Mouse (Mus musculus) forelimb bud, embryonic 11.5 days (tissue): Measurements from ENCODE around the gene Abcc2.
A peak's percentile ranks its signal among the peaks of the same experiment; 100 is the strongest.

ENCODE experiments used
- DNase-seq: peaks from one replicate; pipeline ENCODE4 v3.0.0-alpha.2; 2012; ENCODE audit warnings: low read depth, low spot score

The Abcc2 gene

GRCm38 (mm10) chr19:43851996-43852630 is 70.1 kb downstream of the Abcc2 start:
- no peak for DNase-seq

DNA sequence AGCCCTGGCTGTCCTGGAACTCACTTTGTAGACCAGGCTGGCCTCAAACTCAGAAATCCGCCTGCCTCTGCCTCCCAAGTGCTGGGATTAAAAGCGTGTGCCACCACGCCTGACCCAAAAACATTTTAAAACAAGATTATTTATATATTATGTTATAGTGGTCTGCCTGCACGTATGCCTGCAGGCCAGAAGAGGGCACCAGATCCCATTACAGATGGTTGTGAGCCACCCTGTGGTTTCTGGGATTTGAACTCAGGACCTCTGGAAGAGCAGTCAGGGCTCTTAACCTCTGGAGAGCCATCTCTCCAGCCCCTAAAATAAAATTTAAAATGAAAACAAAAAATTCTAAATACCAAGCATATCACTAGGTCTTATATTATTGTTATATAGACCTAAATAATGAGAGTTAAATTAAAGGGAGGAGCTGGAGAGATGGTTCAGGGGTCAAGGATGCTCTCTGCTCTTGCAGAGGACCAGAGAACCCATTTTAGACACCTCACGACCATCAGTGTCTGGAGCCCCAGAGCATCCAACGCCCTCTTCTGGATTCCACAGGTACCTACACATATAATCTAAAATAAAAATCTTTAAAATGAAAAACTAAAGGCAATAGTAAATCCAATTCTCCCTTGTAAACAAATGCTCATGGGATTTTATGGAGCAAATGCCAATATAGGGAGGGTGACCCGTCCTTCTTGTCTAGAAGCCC is 71.0 kb downstream of the Abcc2 start:
- DNase-seq: no peak

- no peak for DNase-seq
Measured at GRCm38 (mm10) chr19:43857347-43857746, 75.4 kb downstream of the Abcc2 start.

- no peak for DNase-seq
Measured at GRCm38 (mm10) chr19:43870418-43870817, 88.4 kb downstream of the Abcc2 start.

- no peak for DNase-seq
Measured at GRCm38 (mm10) chr19:43874351-43874750, 92.4 kb downstream of the Abcc2 start.

DNA sequence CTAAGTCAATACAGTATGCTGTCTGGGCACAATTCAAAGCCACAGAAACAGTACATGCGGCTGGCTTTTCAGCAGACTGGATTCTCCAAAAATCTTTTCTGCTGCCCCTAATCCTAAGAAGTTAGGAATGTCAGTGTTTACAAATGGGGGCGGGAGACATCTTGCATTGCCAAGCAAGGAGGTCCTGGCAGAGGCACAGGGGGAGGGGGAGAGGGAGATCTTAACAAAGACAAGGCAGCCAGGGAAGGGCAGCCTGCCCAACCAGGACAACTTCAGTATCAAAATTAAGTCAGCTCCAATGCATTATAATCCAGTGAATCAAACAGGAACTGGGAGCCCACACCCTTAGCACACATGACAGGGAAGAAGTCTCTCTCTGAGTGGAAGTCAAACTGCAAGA is 94.0 kb downstream of the Abcc2 start:
- DNase-seq: no peak

- no peak for DNase-seq
Measured at GRCm38 (mm10) chr19:43877364-43877763, 95.4 kb downstream of the Abcc2 start.

DNA sequence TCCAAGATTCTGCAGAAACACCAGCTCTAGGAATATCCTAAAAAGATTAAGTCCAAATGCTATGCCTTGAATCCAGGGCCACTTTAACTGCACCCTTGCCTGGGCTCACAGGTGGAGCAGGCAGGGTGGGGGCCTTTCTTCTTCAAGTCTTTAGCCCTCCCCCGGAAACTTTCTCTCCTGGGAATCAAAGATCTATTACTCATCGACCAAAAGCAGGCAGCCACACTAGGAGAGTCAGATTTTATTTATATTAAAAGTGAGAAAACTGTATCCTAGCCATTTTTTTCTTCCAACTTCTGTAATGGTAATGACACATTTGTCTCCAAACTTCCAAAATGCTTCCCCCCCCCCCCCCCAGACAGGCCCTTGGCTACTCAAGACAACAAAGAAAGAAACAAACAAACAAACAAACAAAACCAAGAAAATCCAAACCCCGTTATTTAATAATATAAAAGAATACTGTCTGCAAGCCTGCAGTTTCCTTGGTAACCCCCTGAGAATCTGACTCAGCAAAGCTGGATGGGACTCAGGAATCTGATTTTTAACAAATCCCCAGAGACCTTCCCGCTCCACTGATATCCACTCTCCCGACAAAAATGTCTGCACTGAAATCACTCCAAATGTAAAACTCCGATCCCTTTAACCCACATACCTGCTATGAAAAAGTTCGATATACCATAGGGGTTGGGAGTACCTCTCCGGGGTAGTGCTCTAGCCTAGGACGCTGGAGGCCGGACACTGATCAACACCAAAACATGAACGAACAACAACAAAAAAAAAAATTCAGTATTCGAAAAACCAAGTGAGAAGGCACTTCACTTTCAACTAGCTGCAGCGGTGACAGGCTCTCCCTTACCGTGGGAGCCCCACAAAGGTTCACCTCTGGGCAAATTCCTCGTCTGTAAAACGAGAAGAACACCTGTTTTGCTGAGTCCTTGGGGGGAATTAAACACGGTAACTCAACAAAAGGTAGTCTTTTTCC is 96.4 kb downstream of the Abcc2 start:
- DNase-seq: no peak

GRCm38 (mm10) chr19:43879401-43880212 is 97.6 kb downstream of the Abcc2 start:
- peak; percentile 93 for DNase-seq

GRCm38 (mm10) chr19:43880420-43880819 is 98.4 kb downstream of the Abcc2 start:
- no peak for DNase-seq

DNA sequence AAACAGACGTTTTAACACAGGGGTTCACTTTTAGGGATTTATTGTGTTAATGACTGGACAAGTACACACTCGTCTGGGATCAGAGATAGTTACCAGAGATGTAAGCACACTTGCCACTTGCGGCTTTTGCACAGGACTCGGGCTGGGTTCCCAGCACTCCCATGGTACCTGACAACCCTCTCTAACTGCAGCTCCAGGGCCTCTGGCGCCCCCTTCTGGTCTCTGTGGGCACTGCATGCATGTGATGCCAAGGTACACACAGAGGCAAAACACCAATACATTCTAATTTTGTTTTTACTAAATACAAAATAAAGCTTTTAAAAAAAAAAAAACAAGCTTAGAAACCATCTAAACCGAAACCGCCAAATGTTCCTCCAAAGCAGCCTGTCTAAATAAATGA is 99.6 kb downstream of the Abcc2 start:
- DNase-seq: no peak

DNA sequence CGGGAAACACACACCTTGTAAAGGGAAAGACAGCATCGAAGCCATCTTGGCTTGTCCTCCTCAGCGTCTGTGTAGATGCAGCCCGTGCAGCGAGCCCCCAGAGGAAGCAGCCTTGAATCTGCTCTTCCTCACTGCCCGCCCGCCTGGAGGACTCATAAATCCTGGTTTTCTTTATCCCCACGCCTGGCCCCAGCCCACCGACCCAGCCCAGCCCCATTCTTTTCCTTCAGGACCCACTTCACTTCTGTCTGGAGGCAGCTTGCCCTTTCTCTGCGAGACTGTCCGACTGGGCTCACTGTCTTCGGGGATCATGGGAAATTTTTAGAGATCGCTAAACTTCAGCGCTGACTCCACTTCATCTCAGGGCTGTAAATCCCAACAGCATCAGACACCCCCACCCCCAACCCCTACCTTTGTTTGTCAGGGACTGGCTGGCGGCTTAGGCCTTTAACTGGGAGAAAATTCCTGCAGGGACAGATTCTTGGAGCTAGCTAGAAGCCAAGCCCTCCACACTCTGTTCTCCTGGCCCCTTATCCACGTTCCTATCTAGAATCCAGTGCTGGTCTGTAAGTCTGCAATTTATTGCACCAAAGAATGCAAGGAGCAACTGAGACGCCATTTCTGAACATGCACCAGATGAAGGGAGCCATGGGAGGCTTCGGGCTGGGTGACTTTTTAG is 101.0 kb downstream of the Abcc2 start:
- no peak for DNase-seq

DNA sequence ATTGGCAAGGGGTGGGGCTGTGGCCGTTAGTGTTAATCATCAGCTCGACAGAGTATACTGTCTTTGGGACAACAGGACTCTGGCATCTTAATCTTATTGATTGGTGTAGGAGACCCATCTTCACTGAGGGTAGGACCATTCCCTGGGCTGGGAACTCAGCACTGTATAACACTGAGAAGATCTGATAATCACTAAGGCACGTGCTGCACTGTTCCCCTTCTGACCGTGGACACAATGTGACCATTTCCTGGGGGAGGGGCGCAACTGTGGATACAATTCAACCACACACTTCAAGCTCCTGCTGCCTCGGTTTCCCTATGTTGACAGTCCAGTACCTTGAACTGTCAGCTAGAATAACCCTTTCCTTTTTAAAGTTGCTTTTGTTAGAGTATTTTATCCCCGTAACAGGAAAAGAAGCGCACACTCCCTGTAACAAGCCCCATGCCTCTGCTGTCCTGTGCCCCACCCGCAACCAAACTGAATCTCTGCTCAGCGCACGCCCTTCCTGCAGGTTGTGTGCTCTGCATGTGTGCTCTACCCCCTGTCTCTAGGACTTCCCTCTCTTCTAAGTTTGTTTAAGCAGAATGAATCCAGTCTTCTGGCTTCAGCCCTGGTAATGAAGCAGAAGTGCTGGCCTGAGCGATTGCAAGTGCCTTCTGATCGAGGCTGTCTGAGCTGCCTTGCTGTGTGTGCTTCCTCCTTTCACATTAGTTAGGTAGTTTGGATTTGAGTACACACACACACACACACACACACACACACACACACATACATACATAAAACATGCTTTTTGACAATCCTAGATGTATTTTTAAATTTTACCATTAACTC is 102.9 kb downstream of the Abcc2 start:
- no peak for DNase-seq

DNA sequence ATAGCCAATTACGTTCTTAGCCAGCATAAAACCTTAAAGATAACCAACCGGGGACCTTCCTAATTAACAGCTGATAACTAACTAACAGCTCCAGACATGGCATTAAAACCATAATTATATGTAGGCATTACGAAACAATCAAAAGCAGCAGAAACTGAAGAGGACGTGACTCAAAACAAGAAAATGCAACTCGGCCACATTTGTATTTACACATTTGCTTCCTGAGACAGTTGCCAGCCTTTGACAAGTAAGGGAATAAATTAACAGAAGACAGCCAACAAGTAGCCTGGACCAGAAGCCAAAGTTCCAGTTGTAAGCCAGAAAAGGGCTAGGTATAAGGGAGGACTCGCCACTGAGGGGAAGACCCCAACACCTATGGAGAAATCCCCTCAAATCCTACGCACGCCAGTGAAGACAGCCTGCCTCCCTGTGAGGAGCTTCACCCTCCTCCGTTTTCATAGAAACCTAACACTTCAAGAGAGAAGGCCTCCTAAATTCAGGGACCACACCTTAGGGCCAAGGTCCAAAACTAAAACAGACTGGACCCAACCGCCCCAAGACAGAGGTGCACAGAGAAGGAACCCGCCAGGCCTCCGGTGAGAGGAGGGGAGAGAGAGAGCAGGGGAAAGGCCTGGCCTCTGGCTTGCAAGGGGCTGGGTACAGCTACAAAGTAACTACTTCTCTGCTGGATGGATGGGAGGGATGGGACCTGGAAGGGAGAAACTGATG is 104.5 kb downstream of the Abcc2 start:
- DNase-seq: no peak

DNA sequence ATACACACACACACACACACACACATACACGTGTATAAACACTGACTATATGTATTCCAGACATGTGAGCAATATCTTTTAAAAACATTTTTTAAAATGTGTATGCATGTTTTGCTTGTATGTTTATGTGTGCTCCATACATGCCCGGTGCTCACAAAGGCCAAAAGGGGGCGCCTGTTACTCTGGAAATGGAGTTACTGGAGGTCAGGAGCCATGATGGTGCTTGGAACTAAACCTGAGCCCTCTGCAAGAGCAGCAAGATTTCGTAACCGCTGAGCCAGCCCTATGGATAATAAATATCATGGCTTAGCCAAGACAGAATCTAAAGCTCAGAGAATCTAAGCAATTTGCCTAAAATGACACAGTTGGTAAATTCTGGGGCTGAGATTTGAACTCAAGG is 105.2 kb downstream of the Abcc2 start:
- no peak for DNase-seq

DNA sequence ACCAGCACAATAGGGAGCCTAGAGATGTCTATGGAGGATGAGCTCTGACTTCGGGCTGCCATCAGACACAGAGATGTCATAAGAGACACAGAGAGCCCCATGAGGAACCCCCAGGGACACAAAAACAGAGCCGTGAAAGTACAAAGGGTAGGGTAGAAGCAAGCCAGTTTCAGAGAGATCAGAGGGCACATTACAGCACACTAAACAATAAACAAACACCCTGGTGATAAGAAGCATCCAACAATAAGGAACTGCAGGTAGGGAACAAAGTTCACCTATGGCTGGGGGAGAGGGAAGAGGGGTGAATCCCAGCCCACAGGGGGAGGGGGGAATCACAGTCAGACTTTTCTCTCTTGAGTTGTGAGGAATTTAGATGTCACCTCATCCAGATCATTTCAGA is 105.7 kb downstream of the Abcc2 start:
- no peak for DNase-seq
